Mouse (Mus musculus): ENCODE measurements around the gene Fndc3a.

Gene Fndc3a

GRCm38 (mm10) chr14:72671911-72672310 lies 37.9 kb downstream of the Fndc3a start:
- DNase-seq (ENCODE audit: low spot score in 2 of 2), result peak in 1 of 2 experiments; percentile 22

GRCm38 (mm10) chr14:72670987-72671386 lies 38.8 kb downstream of the Fndc3a start:
- no peak for DNase-seq (ENCODE audit: low spot score in 2 of 2)

GRCm38 (mm10) chr14:72649268-72649667 lies 60.5 kb downstream of the Fndc3a start:
- no peak for DNase-seq (ENCODE audit: low spot score in 2 of 2)

GRCm38 (mm10) chr14:72645512-72645911 lies 64.3 kb downstream of the Fndc3a start:
- DNase-seq (ENCODE audit: low spot score in 2 of 2), result no peak

GRCm38 (mm10) chr14:72644620-72645019 lies 65.2 kb downstream of the Fndc3a start:
- no peak for DNase-seq (ENCODE audit: low spot score in 2 of 2)

- no peak for DNase-seq (ENCODE audit: low spot score in 2 of 2)
Observed at GRCm38 (mm10) chr14:72638507-72638906, 71.3 kb downstream of the Fndc3a start.

GRCm38 (mm10) chr14:72633571-72633970 lies 76.2 kb downstream of the Fndc3a start:
- DNase-seq (ENCODE audit: low spot score in 2 of 2), result no peak

- no peak for DNase-seq (ENCODE audit: low spot score in 2 of 2)
Observed at GRCm38 (mm10) chr14:72625411-72625810, 84.4 kb downstream of the Fndc3a start.

GRCm38 (mm10) chr14:72604077-72604476 lies 105.7 kb downstream of the Fndc3a start:
- no peak for DNase-seq (ENCODE audit: low spot score in 2 of 2)

- DNase-seq (ENCODE audit: low spot score in 2 of 2), result no peak
Observed at GRCm38 (mm10) chr14:72603194-72603521, 106.6 kb downstream of the Fndc3a start.

- peak; percentile 77 to 90 for DNase-seq (ENCODE audit: low spot score in 2 of 2)
Observed at GRCm38 (mm10) chr14:72602521-72603193, 107.1 kb downstream of the Fndc3a start.

- no peak for DNase-seq (ENCODE audit: low spot score in 2 of 2)
Observed at GRCm38 (mm10) chr14:72601381-72602305, 108.2 kb downstream of the Fndc3a start.

- DNase-seq (ENCODE audit: low spot score in 2 of 2), result no peak
Observed at GRCm38 (mm10) chr14:72600375-72600774, 109.4 kb downstream of the Fndc3a start.

- no peak for DNase-seq (ENCODE audit: low spot score in 2 of 2)
Observed at GRCm38 (mm10) chr14:72598976-72599740, 110.6 kb downstream of the Fndc3a start.

- no peak for DNase-seq (ENCODE audit: low spot score in 2 of 2)
Observed at GRCm38 (mm10) chr14:72594191-72594590, 115.6 kb downstream of the Fndc3a start.

- no peak for DNase-seq (ENCODE audit: low spot score in 2 of 2)
Observed at GRCm38 (mm10) chr14:72589415-72589814, 120.4 kb downstream of the Fndc3a start.

- DNase-seq (ENCODE audit: low spot score in 2 of 2), result no peak
Observed at GRCm38 (mm10) chr14:72582979-72583378, 126.8 kb downstream of the Fndc3a start.

- no peak for DNase-seq (ENCODE audit: low spot score in 2 of 2)
Observed at GRCm38 (mm10) chr14:72580991-72581390, 128.8 kb downstream of the Fndc3a start.

- DNase-seq (ENCODE audit: low spot score in 2 of 2), result no peak
Observed at GRCm38 (mm10) chr14:72576283-72576682, 133.5 kb downstream of the Fndc3a start.

GRCm38 (mm10) chr14:72563941-72564340 lies 145.9 kb downstream of the Fndc3a start:
- DNase-seq (ENCODE audit: low spot score in 2 of 2), result peak in 1 of 2 experiments; percentile 50

GRCm38 (mm10) chr14:72558795-72559194 lies 151.0 kb downstream of the Fndc3a start:
- DNase-seq (ENCODE audit: low spot score in 2 of 2), result no peak

GRCm38 (mm10) chr14:72555846-72556245 lies 154.0 kb downstream of the Fndc3a start:
- no peak for DNase-seq (ENCODE audit: low spot score in 2 of 2)
